Mouse (Mus musculus): ENCODE results near the gene Sft2d1. TPM values are rescaled to one million over a fixed set of nuclear protein-coding genes. Genes with fewer than 3 reads are reported as not detected.
"Not testable (repeated sequence)": the region's sequence is repeated elsewhere in the genome, so short reads cannot be mapped to it uniquely, and the experiment has no call there.

The Sft2d1 gene
- polyA plus RNA-seq, 1 experiment from 2014 or later, result 195 TPM

DNA sequence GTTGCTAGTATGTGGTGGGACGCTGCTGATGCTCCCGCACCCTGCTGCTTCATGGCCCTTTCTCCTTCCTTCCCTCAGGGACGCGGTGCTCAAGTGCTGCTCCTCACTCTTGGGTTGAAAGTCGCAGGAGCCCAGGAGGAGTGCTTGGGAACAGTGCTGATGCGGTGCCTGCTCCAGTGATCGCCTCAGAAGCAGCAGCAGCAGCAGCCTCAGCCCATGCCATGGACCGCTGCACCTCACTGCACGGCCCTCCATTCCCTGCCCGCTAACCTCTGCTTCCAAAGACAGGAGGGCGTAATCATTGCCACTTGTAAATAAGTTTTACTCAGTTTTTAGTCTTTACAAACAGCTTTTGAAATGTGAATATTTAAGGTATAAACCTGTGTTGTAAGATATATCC is 16.0 kb downstream of the Sft2d1 start:
- H3K27me3 ChIP-seq (ENCODE audit: control insufficient read depth, insufficient read depth, low read length); ATAC-seq (ENCODE audit: low read depth); H3K9ac ChIP-seq (replicated peaks; ENCODE audit: low read depth, low read length); H3K9me3 ChIP-seq (ENCODE audit: control insufficient read depth, low read length); H3K4me2 ChIP-seq (ENCODE audit: low read depth, low read length); H3K4me1 ChIP-seq (ENCODE audit: control insufficient read depth, insufficient read depth, low read length); H3K4me3 ChIP-seq (ENCODE audit: low read depth, low read length); H3K27ac ChIP-seq (ENCODE audit: low read depth, low read length): not testable (repeated sequence)
- WGBS, result 89% methylated on average over 8 of the region's 11 CpGs
- H3K36me3 ChIP-seq (ENCODE audit: control insufficient read depth, insufficient read depth, low read length), result peaks cover 14% of the 10 kb centered on the region

DNA sequence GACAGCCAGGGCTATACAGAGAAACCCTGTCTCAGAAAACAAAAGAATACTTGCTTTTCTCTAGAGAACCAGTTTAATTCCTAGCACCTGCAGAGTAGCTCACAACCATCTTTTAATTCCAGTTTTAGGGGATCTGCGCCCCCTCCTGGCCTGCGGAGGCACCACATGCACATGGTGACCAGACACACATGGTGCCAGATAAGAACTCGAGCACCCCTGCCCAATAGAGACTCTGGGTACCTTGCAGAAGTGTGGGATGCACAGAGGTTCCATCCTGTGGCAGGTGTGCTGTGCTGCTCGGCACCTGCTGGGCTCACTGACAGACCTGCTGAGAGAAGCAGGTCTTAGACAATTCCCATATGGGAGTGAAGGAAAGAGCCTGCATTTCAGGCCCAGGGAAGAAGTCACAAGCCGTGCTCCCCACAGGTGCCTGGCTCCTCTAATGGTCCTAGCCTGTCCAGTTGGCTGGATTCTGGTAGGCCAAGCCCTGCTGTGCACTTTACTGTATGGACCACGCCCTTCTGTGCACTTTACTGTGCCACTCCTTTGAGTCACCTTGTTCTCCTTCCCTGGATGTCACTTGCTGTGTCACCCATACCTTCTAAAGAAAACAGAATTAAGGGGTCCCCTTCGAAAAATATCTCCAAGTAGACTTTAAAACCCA is 17.7 kb downstream of the Sft2d1 start:
- no peaks in the 10 kb centered on the region for H3K27me3 ChIP-seq (ENCODE audit: control insufficient read depth, insufficient read depth, low read length)
- H3K4me1 ChIP-seq (ENCODE audit: control insufficient read depth, insufficient read depth, low read length), result no peaks in the 10 kb centered on the region
- H3K36me3 ChIP-seq (ENCODE audit: control insufficient read depth, insufficient read depth, low read length), result peaks cover 4% of the 10 kb centered on the region; the same call in 1 of the 2 replicates
- 71% methylated on average over 7 of the region's 7 CpGs for WGBS
- no peak overlapping the region for H3K9ac ChIP-seq (replicated peaks; ENCODE audit: low read depth, low read length)
- no peaks in the 10 kb centered on the region for H3K9me3 ChIP-seq (ENCODE audit: control insufficient read depth, low read length)
- no peak overlapping the region for H3K4me2 ChIP-seq (ENCODE audit: low read depth, low read length)
- H3K27ac ChIP-seq (ENCODE audit: low read depth, low read length), result no peak overlapping the region
- no peak overlapping the region for H3K4me3 ChIP-seq (ENCODE audit: low read depth, low read length)
- ATAC-seq (ENCODE audit: low read depth), result no peak

DNA sequence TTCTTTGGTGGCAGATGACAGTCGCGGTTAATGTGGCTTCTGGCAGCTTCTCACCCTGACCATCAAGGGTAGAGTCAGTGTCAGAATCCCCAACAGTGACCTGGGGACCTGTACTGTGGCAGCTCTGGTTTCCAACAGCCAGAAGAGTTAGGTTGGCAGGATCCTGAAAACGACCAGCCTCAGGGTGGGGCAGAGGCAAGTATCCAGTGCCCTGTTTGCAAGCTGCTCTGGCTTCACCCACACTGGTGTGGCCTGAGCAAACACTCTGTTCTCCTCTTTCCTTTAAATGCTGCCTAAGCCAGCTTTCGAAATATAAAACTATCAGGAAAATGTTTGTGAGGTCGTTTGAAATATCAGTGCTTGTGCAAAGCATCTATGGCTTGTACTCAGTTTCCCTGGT is 19.7 kb downstream of the Sft2d1 start:
- Histone ChIP-seq H3K27ac (ENCODE audit: low read depth, low read length) (no peak overlapping the region), H3K4me1 (ENCODE audit: control insufficient read depth, insufficient read depth, low read length) (no peaks in the 10 kb centered on the region), H3K4me3 (ENCODE audit: low read depth, low read length) (no peak overlapping the region), H3K36me3 (ENCODE audit: control insufficient read depth, insufficient read depth, low read length) (no peaks in the 10 kb centered on the region; the same call in 1 of the 2 replicates), H3K9ac (replicated peaks; ENCODE audit: low read depth, low read length) (no peak overlapping the region), H3K4me2 (ENCODE audit: low read depth, low read length) (no peak overlapping the region), H3K27me3 (ENCODE audit: control insufficient read depth, insufficient read depth, low read length) (no peaks in the 10 kb centered on the region), H3K9me3 (ENCODE audit: control insufficient read depth, low read length) (no peaks in the 10 kb centered on the region)
- WGBS, result 76% methylated on average over 5 of the region's 5 CpGs
- no peak for ATAC-seq (ENCODE audit: low read depth)

DNA sequence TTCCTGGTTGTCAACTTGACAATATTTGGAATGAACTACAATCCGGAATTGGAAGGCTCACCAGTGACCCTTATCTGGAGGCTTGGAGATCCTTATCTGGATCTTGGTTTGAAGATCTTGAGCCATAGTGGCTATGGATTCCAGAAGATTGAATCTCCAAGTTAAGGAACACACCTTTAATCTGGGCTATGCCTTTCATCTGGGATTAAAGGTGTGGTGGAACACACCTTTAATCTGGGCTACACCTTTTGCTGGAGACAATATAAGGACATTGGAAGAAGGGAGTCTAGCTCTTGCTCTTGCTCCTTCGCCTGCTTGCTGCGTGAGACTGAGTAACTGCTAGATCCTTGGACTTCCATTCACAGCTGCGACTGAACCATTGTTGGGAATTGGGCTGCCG is 26.3 kb downstream of the Sft2d1 start, which contains the start of gene Prr18:
Gene Prr18, plus strand, starts transcription at position 301 of the 400 bp plus-strand sequence.
- not testable (repeated sequence) for H3K9ac ChIP-seq (replicated peaks; ENCODE audit: low read depth, low read length); H3K27me3 ChIP-seq (ENCODE audit: control insufficient read depth, insufficient read depth, low read length); H3K36me3 ChIP-seq (ENCODE audit: control insufficient read depth, insufficient read depth, low read length); H3K27ac ChIP-seq (ENCODE audit: low read depth, low read length); H3K4me1 ChIP-seq (ENCODE audit: control insufficient read depth, insufficient read depth, low read length); H3K4me3 ChIP-seq (ENCODE audit: low read depth, low read length); ATAC-seq (ENCODE audit: low read depth); H3K4me2 ChIP-seq (ENCODE audit: low read depth, low read length); H3K9me3 ChIP-seq (ENCODE audit: control insufficient read depth, low read length)
- no CpG with 5 or more reads among the region's 5 CpGs for WGBS

DNA sequence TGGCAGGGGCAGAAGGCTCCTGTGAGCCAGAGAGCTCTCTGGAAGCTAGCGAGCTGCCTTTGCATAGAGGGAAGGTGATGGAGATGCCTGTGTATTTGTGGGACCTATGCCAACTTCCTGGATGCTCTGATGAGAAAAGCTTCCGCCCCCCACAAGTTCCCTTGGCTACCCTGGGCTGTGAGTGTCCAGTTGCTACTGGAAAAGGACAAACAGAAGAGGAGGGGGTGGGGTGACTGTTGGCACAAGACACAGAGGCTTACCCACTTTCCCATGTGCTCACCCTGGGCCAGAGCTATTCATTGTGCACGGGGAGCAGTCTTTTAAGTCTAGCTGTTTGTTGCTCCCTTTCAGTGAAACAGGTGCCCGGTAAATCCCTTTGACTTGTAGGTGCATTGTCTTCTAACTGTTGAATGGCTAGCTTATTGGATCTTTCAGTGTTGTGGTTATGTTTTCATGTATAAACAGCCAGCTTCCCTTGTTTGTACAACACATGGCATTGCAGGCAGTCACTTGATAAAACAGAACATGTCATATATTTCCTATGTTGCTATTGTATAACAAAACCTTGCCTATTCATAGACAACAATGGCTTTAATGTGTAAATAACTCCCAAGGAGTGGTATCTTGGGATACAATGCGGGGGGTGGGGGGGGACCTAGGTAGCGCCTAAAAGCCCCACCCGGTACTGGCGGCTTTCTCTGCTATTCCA is 28.9 kb downstream of the Sft2d1 start:
- peak overlapping the region; percentile 80 for H3K27ac ChIP-seq (ENCODE audit: low read depth, low read length)
- no peak; the same call in none of the 2 replicates for ATAC-seq (ENCODE audit: low read depth)
- H3K9me3 ChIP-seq (ENCODE audit: control insufficient read depth, low read length), result no peaks in the 10 kb centered on the region
- peak overlapping the region; percentile 94 for H3K4me2 ChIP-seq (ENCODE audit: low read depth, low read length)
- peak overlapping the region; percentile 97 for H3K9ac ChIP-seq (replicated peaks; ENCODE audit: low read depth, low read length)
- H3K27me3 ChIP-seq (ENCODE audit: control insufficient read depth, insufficient read depth, low read length), result 0 out of 2 replicates have a peak, but pooled peaks cover 3% of the 10 kb centered on the region
- WGBS, result 12% methylated on average over 8 of the region's 8 CpGs
- H3K36me3 ChIP-seq (ENCODE audit: control insufficient read depth, insufficient read depth, low read length), result no peaks in the 10 kb centered on the region
- peaks cover 14% of the 10 kb centered on the region for H3K4me1 ChIP-seq (ENCODE audit: control insufficient read depth, insufficient read depth, low read length)
- H3K4me3 ChIP-seq (ENCODE audit: low read depth, low read length), result peak overlapping the region; percentile 76

DNA sequence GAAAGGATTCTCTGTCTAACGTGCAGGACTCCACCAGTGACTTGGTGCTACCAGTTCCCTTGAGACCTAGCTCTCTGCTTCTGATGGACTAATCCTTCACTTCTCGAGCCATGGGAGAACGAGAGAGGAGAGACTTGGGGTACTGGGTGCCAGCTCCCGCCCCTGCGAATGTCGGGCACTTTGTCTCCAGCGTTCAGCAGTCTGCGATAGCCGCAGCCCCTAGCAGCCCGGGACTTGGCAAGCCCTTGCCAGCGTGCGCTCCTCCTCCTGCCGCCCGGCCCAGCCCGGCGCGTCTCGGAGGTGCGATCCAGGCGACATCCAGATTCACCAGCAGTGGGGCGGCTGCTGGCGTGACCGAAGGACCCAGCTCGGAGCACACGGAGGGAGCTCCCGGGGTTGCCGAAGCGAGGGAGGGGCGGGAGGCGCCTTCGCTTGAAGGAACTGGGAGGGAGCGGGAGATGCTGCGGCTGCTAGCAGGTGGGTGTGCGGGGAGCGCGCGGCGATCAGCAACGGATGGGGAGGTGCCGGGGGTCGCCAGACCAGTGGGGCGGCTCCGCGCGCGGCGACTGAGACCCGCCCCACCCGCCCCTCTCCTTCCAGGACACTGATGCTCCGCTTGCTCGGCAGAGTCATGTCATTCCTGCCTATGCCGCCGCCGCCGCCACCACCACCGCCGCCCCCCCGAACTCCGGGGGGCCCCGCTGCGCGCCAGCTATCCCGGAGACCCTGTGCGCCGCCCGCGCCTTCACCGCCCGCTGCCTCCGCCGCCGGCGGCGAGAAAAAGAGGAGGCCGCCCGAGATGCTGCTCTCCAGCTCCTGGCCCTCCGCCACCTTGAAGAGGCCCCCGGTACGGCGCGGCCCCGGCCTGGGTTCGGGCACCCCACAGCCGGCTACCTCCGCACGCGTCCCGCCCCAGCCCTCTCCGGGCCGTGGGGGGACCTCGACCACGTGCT is 29.8 kb downstream of the Sft2d1 start:
- peak; percentile 86 for ATAC-seq (ENCODE audit: low read depth)
- H3K4me2 ChIP-seq (ENCODE audit: low read depth, low read length), result peak overlapping the region; percentile 94
- H3K9ac ChIP-seq (replicated peaks; ENCODE audit: low read depth, low read length), result peak overlapping the region; percentile 97
- 0 out of 2 replicates have a peak, but pooled peaks cover 3% of the 10 kb centered on the region for H3K27me3 ChIP-seq (ENCODE audit: control insufficient read depth, insufficient read depth, low read length)
- 1% methylated on average over 55 of the region's 92 CpGs for WGBS
- H3K4me3 ChIP-seq (ENCODE audit: low read depth, low read length), result peak overlapping the region; percentile 76
- no peaks in the 10 kb centered on the region for H3K36me3 ChIP-seq (ENCODE audit: control insufficient read depth, insufficient read depth, low read length)
- H3K4me1 ChIP-seq (ENCODE audit: control insufficient read depth, insufficient read depth, low read length), result peaks cover 14% of the 10 kb centered on the region
- peak overlapping the region; percentile 80 for H3K27ac ChIP-seq (ENCODE audit: low read depth, low read length)
- H3K9me3 ChIP-seq (ENCODE audit: control insufficient read depth, low read length), result no peaks in the 10 kb centered on the region

DNA sequence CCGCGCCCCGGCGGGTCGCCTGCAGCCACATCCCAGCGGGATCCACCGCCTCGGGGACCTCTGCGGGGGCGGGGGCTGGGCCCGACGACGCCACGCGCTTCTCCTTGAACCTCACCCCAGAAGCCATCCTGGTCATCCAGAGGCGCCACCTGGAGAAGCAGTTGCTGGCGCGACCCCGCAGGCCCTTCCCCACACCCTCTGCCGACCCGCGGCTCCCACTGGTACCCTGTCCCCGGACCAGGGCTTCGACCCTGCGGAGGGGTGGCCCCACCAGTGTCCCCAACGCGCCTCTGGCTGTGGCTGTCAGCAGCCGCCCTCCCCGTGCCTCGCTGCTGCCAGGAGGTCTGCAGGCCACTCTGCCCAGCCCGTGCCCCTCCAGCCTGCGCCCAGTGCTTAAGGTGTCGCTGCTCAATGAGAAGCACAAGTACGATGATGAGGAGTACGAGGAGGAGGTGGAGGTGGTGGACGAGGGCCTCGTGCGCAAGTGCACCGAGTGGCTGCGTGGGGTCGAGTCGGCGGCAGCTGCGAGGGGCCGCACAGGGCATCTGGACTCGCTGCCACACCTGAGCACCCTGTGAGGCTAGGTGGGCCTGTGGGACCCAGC is 30.6 kb downstream of the Sft2d1 start:
- Histone ChIP-seq H3K9me3 (ENCODE audit: control insufficient read depth, low read length) (no peaks in the 10 kb centered on the region), H3K4me3 (ENCODE audit: low read depth, low read length) (peak overlapping the region; percentile 76), H3K4me2 (ENCODE audit: low read depth, low read length) (peak overlapping the region; percentile 94), H3K4me1 (ENCODE audit: control insufficient read depth, insufficient read depth, low read length) (peaks cover 14% of the 10 kb centered on the region), H3K9ac (replicated peaks; ENCODE audit: low read depth, low read length) (peak overlapping the region; percentile 97), H3K27me3 (ENCODE audit: control insufficient read depth, insufficient read depth, low read length) (0 out of 2 replicates have a peak, but pooled peaks cover 3% of the 10 kb centered on the region), H3K27ac (ENCODE audit: low read depth, low read length) (peak overlapping the region; percentile 80), H3K36me3 (ENCODE audit: control insufficient read depth, insufficient read depth, low read length) (no peaks in the 10 kb centered on the region)
- WGBS, result 9% methylated on average over 41 of the region's 46 CpGs
- ATAC-seq (ENCODE audit: low read depth), result peak; percentile 50

DNA sequence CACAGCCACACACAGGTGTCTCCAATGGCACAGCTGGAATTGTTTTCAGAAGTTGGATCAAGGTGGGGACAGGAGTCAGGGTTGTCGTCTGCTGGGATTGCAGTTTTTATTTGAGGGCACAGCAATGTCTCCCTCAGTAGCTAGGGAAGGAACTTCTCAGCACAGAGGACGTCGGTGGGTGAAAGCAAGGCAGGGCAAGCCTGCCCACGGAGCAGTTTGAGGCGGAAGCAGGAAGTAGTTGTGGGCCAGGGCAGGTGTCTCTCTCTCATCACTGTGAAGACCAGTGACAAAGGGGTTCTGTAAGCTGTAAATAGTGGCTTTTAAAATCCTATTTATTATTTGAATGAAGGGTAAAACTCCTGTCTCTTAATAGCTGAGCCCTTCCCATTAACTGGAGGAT is 31.8 kb downstream of the Sft2d1 start:
- Histone ChIP-seq H3K4me1 (ENCODE audit: control insufficient read depth, insufficient read depth, low read length) (peaks cover 14% of the 10 kb centered on the region), H3K9me3 (ENCODE audit: control insufficient read depth, low read length) (no peaks in the 10 kb centered on the region), H3K4me3 (ENCODE audit: low read depth, low read length) (no peak overlapping the region), H3K36me3 (ENCODE audit: control insufficient read depth, insufficient read depth, low read length) (no peaks in the 10 kb centered on the region), H3K9ac (replicated peaks; ENCODE audit: low read depth, low read length) (no peak overlapping the region), H3K4me2 (ENCODE audit: low read depth, low read length) (peak overlapping the region; percentile 94), H3K27me3 (ENCODE audit: control insufficient read depth, insufficient read depth, low read length) (0 out of 2 replicates have a peak, but pooled peaks cover 3% of the 10 kb centered on the region), H3K27ac (ENCODE audit: low read depth, low read length) (no peak overlapping the region)
- ATAC-seq (ENCODE audit: low read depth), result no peak
- WGBS, result 45% methylated on average over 5 of the region's 5 CpGs

Data from neural tube, embryonic 14.5 days (tissue).